Mouse (Mus musculus) kidney, adult 9 months (tissue): ENCODE data around the gene Adamts12.

Experiments used
- DNase-seq: peaks from one replicate; pipeline ENCODE4 v3.0.0; 2022

The Adamts12 gene

DNA sequence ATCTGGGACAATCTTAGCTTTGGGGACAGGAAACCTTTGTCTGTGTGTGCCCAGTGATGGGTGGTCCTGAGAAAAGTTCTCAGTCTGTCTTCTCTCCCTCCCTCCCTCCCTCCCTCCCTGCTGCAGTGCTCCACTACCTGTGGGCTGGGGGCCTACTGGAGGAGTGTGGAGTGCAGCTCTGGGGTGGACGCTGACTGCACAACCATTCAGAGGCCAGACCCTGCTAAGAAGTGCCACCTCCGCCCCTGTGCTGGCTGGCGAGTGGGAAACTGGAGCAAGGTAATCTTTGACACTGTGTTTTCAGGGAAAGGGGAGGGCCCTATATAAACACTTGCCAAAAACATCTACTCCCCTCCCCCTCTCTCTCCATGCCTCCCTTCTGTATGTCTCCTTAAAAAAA is 252.5 kb downstream of the Adamts12 start:
- no peak for DNase-seq

DNA sequence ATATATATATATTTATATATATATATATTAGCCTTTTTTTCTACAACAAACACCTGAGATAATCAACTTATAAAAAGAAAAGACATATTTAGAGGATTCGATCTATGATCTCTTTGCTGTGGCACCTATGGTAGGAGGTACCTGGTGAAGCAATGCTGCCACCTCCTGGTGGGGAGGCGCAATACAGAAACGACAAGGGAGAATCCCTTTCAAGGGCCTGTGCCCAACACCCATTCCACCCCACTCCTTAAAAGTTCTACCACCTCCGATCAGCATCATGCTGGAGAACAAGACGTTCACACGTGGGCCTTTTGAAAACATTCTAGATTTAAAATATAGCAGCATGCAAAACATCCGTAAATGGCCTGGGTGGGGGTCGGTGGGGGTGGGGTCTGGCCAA is 255.9 kb downstream of the Adamts12 start:
- DNase-seq: peak; percentile 63

DNA sequence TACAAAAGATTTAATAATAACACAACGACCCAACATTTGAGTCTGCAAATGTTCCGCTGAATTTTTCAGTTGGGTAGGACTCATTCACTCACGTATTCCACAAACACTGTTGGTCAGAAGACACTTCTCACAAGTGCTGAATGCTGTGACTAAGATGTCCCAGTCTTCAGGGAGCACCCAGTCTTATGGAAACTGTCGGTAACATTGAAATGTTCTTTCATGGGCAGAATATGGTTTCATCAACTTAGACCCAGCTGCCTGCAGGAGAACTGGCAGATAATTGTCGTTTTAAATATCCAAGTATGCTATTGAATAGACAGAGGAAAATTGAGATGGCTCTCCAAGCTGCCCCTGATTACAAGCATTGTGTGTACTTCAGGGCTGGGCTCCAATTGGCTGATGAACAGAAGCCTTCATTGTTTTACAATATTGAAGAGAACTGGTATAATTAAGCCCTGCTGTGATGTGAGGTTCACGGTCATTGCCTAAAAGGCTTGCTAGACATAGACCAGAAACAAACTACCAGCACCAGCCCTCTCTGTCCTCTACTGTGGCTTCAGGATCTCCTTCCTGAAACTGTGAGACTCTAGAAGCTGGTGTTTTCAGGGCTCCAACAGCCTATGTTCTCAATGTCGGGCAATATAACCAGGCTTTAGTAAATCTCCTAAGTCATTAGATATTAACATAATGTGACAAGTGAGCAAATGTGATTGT is 275.0 kb downstream of the Adamts12 start:
- DNase-seq: no peak

DNA sequence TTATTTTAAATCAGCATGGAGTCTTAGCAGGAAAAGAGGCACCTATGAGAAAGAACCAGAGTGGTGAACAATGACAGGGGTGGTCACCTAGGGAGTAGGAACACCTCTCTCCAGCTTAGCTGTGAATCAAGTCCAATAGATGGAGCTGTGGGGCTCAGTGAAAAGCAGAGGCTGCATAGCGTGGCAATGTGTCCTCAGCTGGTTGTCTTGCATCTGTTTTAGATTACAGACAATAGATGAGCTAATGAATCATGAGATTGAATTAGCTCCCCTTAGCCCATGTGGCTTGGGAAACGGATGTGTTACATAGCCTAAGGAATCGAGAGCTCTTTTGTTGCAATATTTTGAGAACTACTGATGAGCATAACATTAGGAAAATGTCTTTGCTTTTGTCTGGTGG is 291.3 kb downstream of the Adamts12 start:
- no peak for DNase-seq

DNA sequence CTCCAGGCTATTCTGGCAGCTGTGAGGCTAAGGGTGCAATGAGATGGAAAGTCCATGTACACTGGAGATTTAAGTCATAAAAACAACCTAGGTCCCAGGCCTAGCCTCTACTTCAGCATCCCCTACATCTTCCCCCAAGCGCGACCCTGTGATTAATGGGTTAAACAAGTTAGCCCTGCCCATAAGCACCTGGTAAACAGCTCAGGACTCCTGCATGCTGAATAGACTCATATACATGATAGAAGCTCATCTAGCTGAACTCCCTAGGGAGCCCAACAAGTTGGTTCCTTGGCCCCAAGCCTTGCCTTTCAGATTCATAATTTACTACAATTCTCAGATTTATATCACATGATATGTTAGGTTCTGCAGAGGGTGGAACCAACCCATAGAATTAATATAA is 292.9 kb downstream of the Adamts12 start:
- peak; percentile 19 for DNase-seq

DNA sequence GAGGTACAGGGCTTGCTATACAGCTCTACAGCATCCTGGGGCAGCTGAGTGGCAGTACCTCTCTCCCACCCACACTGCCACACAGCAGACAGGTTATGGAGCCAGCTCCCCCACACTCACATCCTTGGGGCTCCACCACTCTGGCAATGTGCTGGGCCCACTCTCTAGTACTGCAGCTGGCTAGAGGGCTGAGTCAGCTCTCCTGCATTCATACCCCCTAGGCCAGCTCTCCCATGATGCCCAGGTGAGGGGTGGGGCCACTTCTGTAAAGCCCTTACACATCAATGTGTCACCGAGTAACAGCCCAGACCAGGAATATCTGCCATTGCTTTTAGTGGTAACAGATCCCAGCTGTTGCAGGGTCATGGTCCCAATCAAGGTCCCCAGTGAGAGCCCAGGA is 296.3 kb downstream of the Adamts12 start:
- no peak for DNase-seq

DNA sequence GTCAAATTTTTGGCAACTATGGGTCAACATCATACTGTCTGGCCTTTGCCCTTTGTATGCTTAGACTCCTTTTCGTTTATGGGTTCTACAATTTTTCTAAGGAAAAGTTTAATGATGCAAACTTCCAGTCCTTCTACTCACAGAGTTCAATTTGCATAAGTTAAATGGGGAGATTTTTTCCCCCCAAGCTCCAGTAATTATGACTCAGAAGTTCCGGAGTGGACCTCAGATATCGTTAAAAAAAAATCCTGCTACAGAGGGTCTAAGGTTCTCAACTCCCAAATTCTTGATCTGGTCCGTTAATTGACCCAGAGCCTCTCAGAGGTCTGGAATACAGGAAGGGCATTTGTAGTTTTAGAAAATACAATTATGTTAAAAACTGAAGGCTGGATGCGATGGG is 297.2 kb downstream of the Adamts12 start:
- no peak for DNase-seq

DNA sequence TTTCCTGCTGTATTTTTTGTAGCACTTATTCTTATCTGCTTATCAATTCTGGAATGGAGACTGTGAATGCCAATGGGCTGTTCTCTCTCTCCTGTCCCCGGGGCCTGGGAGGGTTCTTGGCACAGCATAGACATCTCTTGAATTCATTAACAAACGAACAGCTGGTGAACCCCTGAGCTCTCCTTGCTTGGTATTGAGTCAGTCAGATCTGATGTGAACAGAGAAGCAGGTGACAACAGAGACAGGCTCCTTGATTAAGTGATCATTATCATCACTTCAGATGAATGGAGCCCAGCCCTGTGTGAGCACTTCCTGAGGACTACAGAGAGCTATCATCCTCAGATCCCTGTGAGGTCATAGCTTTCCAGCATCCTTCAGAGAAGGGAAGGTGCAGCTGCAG is 299.5 kb downstream of the Adamts12 start:
- peak; percentile 10 for DNase-seq

DNA sequence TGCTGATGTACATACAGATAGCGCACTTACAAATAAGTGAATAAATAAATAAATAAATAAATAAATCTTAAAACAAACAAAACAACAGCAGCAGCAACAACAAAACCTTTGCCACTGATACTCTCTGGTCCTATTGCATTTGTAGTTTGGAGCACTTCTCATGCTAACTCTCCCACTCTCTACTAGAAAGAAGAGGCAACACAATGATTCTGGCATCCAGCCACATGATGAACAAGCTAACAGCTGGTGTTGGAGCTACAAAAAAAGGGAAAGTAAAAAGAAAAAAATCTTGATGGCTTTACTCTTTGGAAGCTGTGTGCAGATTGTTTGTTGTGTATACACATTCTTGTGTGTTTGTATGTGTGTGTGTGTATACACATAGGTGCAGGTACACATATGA is 300.2 kb downstream of the Adamts12 start:
- no peak for DNase-seq

DNA sequence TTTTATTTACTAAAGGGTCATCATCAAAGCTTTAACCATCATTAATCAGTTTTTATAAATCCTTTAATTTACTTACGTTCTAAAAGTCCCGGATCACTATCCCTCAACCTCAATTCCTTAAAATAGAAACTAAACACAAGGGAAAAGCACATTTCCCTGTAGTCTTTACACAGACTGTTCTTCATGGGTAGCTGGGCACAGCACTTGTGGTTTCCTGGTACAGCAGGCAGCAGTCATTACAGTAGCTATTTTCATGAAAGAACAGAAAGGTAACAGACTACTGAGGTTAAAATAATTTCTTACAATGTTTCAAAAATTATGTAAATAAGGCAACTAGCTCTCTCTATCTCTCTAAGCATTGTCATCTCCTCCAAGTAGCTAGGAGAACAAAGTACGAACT is 305.0 kb downstream of the Adamts12 start:
- no peak for DNase-seq

DNA sequence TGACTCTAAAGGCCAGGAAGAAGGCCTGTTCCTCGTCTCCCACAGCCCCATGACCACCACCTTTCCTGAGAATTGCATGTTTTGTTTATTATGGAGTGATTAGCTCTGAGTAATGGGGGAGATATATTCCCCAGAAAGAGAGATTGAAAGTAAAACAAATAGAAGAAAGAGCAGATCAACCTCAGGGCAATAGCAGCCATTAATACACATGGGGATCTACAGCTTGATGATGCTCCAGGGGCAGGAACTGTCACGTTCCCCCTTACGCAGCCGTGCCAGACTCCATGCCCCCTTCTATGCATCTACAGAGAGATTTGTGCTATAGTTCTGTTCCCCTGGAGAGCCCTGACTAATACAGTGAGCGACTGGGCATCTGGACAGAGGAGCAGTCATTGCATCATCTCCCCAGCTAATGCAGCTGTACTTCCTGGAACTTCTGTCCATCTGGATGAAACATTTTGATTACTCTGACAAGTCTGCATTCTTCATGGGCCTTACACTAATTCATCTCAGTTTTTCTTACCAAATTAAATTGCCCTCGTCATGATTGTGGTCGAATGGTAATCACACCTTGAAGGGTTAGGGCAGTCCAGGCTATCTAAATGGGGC is 306.0 kb downstream of the Adamts12 start:
- no peak for DNase-seq

DNA sequence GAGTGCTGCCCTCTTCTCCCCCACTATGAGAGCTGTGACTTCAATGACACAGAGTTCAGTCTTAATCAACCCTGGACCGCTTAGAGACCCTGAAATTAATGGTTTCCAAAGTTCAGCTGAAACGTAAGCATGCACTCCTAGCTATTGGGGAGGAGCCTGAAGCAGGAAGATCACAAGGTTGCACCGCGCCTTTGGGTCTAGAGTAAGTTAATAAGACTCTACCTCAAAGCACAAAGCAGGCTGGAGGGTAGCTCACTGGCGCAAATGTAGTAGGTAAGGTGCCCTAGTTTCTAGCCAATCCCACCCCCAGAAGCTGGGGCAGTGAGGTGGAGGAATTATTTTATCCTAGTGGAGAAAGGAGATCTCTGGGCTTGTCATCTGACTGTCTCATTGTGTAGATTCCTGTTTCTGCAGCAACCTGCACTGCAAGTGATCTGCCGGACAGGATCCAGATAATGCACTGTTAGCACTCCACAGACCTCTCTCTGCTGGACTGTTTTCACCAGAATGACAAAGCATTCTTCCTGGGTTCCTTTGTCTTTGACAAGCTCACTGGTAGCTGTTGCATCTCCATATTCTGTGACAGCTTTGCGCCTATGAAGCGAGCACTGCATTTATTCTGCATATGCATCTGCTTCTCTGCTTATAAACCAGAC is 315.0 kb downstream of the Adamts12 start:
- DNase-seq: peak; percentile 57

DNA sequence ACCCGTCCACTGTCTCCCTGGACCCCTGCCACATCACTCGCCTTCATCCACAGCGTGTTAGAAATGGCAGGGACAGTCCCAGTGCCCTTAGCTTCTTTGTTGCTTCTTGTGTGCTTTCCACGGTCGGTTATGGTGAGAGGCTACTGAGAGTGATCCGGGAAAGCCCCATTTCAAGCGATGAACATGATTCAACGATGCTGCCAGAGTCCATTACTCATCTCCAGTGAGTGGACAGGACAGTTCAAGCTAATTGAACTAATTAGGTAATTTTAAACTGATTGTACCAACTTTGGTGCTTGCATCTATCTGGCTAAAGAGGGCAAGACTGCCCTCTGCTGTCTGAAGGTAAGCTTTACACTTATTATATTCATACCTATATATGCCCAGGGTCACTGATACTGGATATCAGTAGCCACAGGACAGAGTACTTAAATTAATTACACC is 315.5 kb downstream of the Adamts12 start:
- DNase-seq: peak; percentile 47

DNA sequence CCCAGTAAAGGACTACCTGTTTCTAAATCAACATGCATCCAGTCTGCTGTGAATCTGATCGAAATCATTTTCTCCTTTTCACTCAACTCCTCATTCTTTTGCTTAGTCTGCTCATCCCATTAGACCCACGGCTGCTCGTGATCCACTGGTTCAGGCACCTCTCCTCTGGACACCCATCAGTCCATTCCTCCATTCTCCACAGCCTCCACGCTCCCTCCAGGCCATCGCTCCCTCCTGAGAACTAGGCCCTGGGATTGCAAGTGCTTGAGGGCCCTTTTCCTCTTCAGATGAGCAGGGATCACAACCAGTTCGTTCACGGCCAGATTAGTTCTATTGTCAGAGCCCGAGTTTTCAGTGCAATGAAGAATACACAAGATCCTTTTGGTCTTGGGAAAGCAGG is 316.0 kb downstream of the Adamts12 start:
- no peak for DNase-seq

DNA sequence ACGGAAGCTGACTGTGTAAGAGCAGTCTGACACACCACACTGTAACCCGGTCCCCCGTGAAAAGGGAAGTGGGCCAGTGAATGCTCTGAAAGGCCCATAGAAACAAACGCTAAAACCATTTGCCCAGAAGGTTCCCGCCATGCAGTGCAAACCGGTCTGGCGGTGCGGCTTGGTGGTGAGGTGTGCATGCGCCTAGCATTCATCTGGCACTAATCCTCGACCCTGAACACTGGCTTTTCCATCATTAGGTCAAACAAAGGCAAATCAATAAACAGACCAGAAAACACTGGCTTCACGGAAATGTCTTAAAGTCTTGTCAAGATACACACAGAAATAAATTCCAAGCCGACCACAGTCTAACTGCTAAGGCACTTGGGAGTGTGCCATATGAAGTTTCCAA is 318.0 kb downstream of the Adamts12 start:
- DNase-seq: no peak

DNA sequence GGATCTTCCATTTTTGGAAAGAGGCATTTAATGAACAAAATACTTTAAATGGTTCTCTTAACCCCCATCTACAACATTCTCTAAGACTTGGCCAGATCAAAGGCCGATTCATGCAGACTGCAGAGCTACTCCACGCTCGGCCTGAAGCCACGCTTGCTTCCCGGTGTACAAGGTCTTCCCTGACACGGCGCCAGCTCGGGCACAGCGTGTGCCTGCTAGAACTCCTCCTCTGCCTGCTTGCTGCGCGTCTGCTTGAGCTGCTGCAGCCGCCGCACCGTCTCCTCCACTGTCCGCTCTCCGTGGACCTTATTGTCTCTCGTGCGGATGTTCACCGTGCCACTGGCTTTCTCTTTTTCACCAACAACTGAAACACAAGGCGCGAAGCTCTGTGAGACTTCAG is 319.2 kb downstream of the Adamts12 start:
- DNase-seq: no peak

DNA sequence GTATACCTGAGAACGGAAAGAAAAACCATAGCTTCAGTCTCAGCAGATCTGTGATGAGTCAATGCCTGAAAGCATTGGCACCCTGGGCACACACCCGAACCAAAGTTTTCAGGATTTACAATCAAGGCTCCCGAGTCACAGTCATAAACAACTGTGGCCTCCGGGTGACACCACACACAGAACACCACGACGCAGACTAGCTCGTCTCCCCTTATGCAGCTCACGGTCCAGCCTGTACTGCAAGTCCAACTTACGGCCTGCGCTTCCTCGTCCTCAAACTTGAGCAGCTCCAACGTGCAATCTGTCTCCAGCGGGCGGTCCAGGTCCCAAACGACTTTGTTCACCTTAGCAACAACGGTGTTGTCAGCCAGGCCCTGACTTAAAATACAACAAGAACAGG is 328.3 kb downstream of the Adamts12 start:
- DNase-seq: no peak

DNA sequence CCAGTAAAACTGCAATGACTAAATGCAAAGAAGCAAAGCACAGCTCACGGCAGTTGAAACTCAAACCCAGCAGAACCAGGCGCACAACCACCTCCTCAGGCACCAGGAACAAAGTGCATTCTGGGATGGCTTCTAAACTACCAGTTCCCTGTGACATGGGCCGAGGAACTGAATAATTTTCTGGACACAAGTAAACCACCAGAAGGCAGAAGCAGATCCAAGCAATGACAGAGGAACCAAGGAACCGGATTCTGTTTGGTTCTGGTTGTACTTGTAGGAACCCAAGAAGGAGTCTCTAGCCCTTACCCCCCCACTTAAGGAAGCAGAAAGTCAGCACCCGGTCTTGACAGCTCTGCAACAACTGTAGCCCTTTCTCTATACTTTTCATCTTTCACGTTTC is 331.8 kb downstream of the Adamts12 start:
- peak; percentile 12 for DNase-seq
